Mouse (Mus musculus) C2C12 (cell line): ENCODE results near the gene Pdcd6ip. TPM values are rescaled to one million over a fixed set of nuclear protein-coding genes. Genes with fewer than 3 reads are reported as not detected.

Experiments
- H3K27me3 ChIP-seq: one replicate; pipeline ENCODE4 v1.6.1; 2011; ENCODE audit not compliant: control insufficient read depth, insufficient read depth, insufficient read length
- H3K36me3 ChIP-seq: one replicate; pipeline ENCODE4 v1.6.1; 2011; ENCODE audit not compliant: control insufficient read depth, insufficient read depth
- H3K4me3 ChIP-seq: one replicate; pipeline ENCODE4 v1.5.1; 2011; ENCODE audit warnings: mild to moderate bottlenecking, control low read depth; ENCODE audit not compliant: poor library complexity, insufficient read depth, severe bottlenecking
- H3K79me2 ChIP-seq: one replicate; pipeline ENCODE4 v1.6.1; 2011; ENCODE audit not compliant: control insufficient read depth, insufficient read depth
- H3K79me3 ChIP-seq: one replicate; pipeline ENCODE4 v1.6.1; 2011; ENCODE audit warnings: low read depth, control low read depth
- H3ac ChIP-seq: one replicate; pipeline ENCODE3; 2011; ENCODE audit warnings: low read depth; ENCODE audit not compliant: control insufficient read depth, insufficient read length
- CEBPB ChIP-seq: IDR thresholded peaks from one replicate; pipeline ENCODE4 v1.6.1; 2011; ENCODE audit warnings: low read depth, mild to moderate bottlenecking, control low read depth, moderate library complexity
- CTCF ChIP-seq: IDR thresholded peaks from one replicate; pipeline ENCODE4 v1.5.1; 2011; ENCODE audit not compliant: control insufficient read depth, insufficient read depth, insufficient read length
- FOSL1 ChIP-seq: IDR thresholded peaks from one replicate; pipeline ENCODE4 v1.8.0; 2011; ENCODE audit warnings: mild to moderate bottlenecking, low read length; ENCODE audit not compliant: poor library complexity, insufficient read depth, severe bottlenecking
- MAX ChIP-seq: IDR thresholded peaks from one replicate; pipeline ENCODE4 v1.6.1; 2011; ENCODE audit warnings: mild to moderate bottlenecking, control low read depth
- MYOD1 ChIP-seq: IDR thresholded peaks from one replicate; pipeline ENCODE4 v1.6.1; 2011; ENCODE audit warnings: low read depth; ENCODE audit not compliant: control insufficient read depth, insufficient read length
- MYOG ChIP-seq: IDR thresholded peaks from one replicate; pipeline ENCODE4 v1.6.1; 2011; ENCODE audit not compliant: control insufficient read depth, insufficient read length; ENCODE audit errors: extremely low read depth
- USF1 ChIP-seq: IDR thresholded peaks from one replicate; pipeline ENCODE4 v1.6.1; 2011; ENCODE audit warnings: low read depth, mild to moderate bottlenecking, control low read depth, moderate library complexity
- polyA plus RNA-seq: library from polyadenylated mRNA; unstranded; fragments of >200 nt; fragmentation: generic; extraction: Trizol; gene quantifications from one replicate; pipeline ENCODE4 v1.2.1, GENCODE M21; 2012; ENCODE audit warnings: missing spikeins

The Pdcd6ip gene
- polyA plus RNA-seq, 1 experiment: 62.5 TPM

DNA sequence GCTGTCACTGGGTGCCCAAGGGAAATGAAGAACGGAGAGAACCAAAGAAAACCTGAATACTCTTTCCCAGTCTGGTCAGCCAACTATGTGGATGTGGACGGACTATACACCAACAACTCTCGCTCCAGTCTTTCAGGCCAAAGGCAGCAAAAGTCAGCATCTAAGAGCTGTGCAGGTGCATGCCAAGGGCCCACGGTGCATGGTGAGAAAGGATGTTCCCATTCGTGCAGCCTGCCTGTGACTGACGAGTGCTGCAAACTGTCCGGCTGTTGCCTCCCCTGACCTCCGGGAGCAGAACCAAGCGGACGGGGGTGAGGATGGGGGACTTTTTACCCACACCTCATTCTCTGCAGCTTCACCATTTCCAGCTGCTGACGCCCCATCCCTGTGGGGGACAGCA is 78.9 kb downstream of the Pdcd6ip start:
- H3K36me3 ChIP-seq: no peaks in the 10 kb centered on the region
- H3K79me3 ChIP-seq: no peaks in the 10 kb centered on the region
- H3K79me2 ChIP-seq: no peaks in the 10 kb centered on the region
- H3K27me3 ChIP-seq: peaks cover 8% of the 10 kb centered on the region
- no peak for TF ChIP-seq FOSL1
- no peak overlapping the region for H3ac ChIP-seq
- no peak overlapping the region for H3K4me3 ChIP-seq

GRCm38 (mm10) chr9:113628780-113629179 is 79.3 kb downstream of the Pdcd6ip start:
- H3K4me3 ChIP-seq: no peak overlapping the region
- no peaks in the 10 kb centered on the region for H3K79me2 ChIP-seq
- TF ChIP-seq CEBPB (no peak), MYOD1 (no peak), FOSL1 (no peak), MYOG (no peak), CTCF (no peak), USF1 (no peak), MAX (no peak)
- no peak overlapping the region for H3ac ChIP-seq
- H3K36me3 ChIP-seq: no peaks in the 10 kb centered on the region
- peaks cover 8% of the 10 kb centered on the region for H3K27me3 ChIP-seq
- no peaks in the 10 kb centered on the region for H3K79me3 ChIP-seq

GRCm38 (mm10) chr9:113626730-113627129 is 81.3 kb downstream of the Pdcd6ip start:
- H3K4me3 ChIP-seq: no peak overlapping the region
- no peaks in the 10 kb centered on the region for H3K36me3 ChIP-seq
- no peak overlapping the region for H3ac ChIP-seq
- no peaks in the 10 kb centered on the region for H3K79me3 ChIP-seq
- TF ChIP-seq MYOD1: no peak
- TF ChIP-seq CTCF: no peak
- no peaks in the 10 kb centered on the region for H3K79me2 ChIP-seq
- H3K27me3 ChIP-seq: peaks cover 8% of the 10 kb centered on the region

GRCm38 (mm10) chr9:113624086-113624485 is 84.0 kb downstream of the Pdcd6ip start:
- H3K4me3 ChIP-seq: no peak overlapping the region
- no peaks in the 10 kb centered on the region for H3K36me3 ChIP-seq
- no peaks in the 10 kb centered on the region for H3K27me3 ChIP-seq
- H3K79me2 ChIP-seq: no peaks in the 10 kb centered on the region
- TF ChIP-seq CTCF: no peak
- no peak for TF ChIP-seq CEBPB
- TF ChIP-seq MYOG: no peak
- TF ChIP-seq MAX: no peak
- TF ChIP-seq USF1: no peak
- no peak overlapping the region for H3ac ChIP-seq
- no peaks in the 10 kb centered on the region for H3K79me3 ChIP-seq

DNA sequence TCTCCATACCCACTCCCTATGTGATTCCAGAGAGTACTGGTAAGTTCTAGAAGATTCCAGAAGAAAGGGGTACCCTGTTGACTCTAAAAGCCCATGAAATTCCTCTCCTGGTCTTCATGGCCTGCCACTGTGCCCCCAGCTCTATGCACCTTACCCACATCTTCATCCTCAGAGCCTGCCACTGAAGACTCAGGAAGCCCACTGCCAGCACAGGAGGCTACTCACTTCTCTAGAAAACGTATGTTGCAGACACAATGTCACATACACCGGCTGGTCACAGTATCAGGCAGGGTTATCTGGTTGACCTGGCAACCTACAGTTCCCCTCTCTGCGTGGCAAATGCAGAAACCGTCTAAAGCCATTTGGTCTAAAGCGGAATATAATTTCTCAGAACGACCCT is 91.0 kb downstream of the Pdcd6ip start:
- Histone ChIP-seq H3K79me3 (no peaks in the 10 kb centered on the region), H3K4me3 (no peak overlapping the region), H3K36me3 (no peaks in the 10 kb centered on the region), H3ac (no peak overlapping the region), H3K27me3 (no peaks in the 10 kb centered on the region), H3K79me2 (no peaks in the 10 kb centered on the region)
- TF ChIP-seq MYOG: no peak
- TF ChIP-seq USF1: no peak

GRCm38 (mm10) chr9:113610776-113611175 is 97.3 kb downstream of the Pdcd6ip start:
- H3ac ChIP-seq: no peak overlapping the region
- H3K36me3 ChIP-seq: no peaks in the 10 kb centered on the region
- H3K79me3 ChIP-seq: no peaks in the 10 kb centered on the region
- H3K4me3 ChIP-seq: no peak overlapping the region
- no peaks in the 10 kb centered on the region for H3K27me3 ChIP-seq
- TF ChIP-seq MAX (no peak), CTCF (no peak), CEBPB (no peak), FOSL1 (no peak), USF1 (no peak), MYOG (no peak), MYOD1 (no peak)
- no peaks in the 10 kb centered on the region for H3K79me2 ChIP-seq

GRCm38 (mm10) chr9:113602140-113602539 is 105.9 kb downstream of the Pdcd6ip start:
- no peaks in the 10 kb centered on the region for H3K36me3 ChIP-seq
- TF ChIP-seq FOSL1 (no peak), CEBPB (no peak), MYOD1 (no peak), MAX (no peak), CTCF (no peak), USF1 (no peak), MYOG (no peak)
- H3K79me2 ChIP-seq: no peaks in the 10 kb centered on the region
- no peaks in the 10 kb centered on the region for H3K27me3 ChIP-seq
- no peak overlapping the region for H3ac ChIP-seq
- H3K79me3 ChIP-seq: no peaks in the 10 kb centered on the region
- no peak overlapping the region for H3K4me3 ChIP-seq

Other genes starting within 250 kb of the Pdcd6ip start
- gene Clasp2, start 33.2 kb upstream of the Pdcd6ip start, polyA plus RNA-seq: 8.8 TPM
- 23.7 TPM for gene Ubp1, start 222.7 kb upstream of the Pdcd6ip start, polyA plus RNA-seq